Mouse (Mus musculus): ENCODE results near the gene Dusp7.

Dusp7 gene

GRCm38 (mm10) chr9:106386181-106386864 lies 17.9 kb downstream of the Dusp7 start:
- no peak for DNase-seq (ENCODE audit: low spot score in 2 of 2)

GRCm38 (mm10) chr9:106392828-106393527 lies 24.5 kb downstream of the Dusp7 start:
- no peak for DNase-seq (ENCODE audit: low spot score in 2 of 2)

GRCm38 (mm10) chr9:106393548-106393947 lies 25.1 kb downstream of the Dusp7 start:
- DNase-seq (ENCODE audit: low spot score in 2 of 2): no peak

GRCm38 (mm10) chr9:106394649-106395602 lies 26.5 kb downstream of the Dusp7 start:
- no peak for DNase-seq (ENCODE audit: low spot score in 2 of 2)

- DNase-seq (ENCODE audit: low spot score in 2 of 2): no peak
These were observed 29.3 kb downstream of the Dusp7 start for GRCm38 (mm10) chr9:106397733-106398132.

- no peak for DNase-seq (ENCODE audit: low spot score in 2 of 2)
These were observed 30.4 kb downstream of the Dusp7 start for GRCm38 (mm10) chr9:106398667-106399311.

GRCm38 (mm10) chr9:106399808-106400207 lies 31.4 kb downstream of the Dusp7 start:
- no peak for DNase-seq (ENCODE audit: low spot score in 2 of 2)

- DNase-seq (ENCODE audit: low spot score in 2 of 2): no peak
These were observed 33.7 kb downstream of the Dusp7 start for GRCm38 (mm10) chr9:106402149-106402548.

- no peak for DNase-seq (ENCODE audit: low spot score in 2 of 2)
These were observed 34.4 kb downstream of the Dusp7 start for GRCm38 (mm10) chr9:106402607-106403375.

GRCm38 (mm10) chr9:106405275-106405674 lies 36.8 kb downstream of the Dusp7 start:
- no peak for DNase-seq (ENCODE audit: low spot score in 2 of 2)

- DNase-seq (ENCODE audit: low spot score in 2 of 2): no peak
These were observed 38.1 kb downstream of the Dusp7 start for GRCm38 (mm10) chr9:106406443-106407078.

- DNase-seq (ENCODE audit: low spot score in 2 of 2): no peak
These were observed 40.7 kb downstream of the Dusp7 start for GRCm38 (mm10) chr9:106409096-106409495.

GRCm38 (mm10) chr9:106410086-106410650 lies 41.7 kb downstream of the Dusp7 start:
- DNase-seq (ENCODE audit: low spot score in 2 of 2): no peak

- no peak for DNase-seq (ENCODE audit: low spot score in 2 of 2)
These were observed 42.7 kb downstream of the Dusp7 start for GRCm38 (mm10) chr9:106411091-106411594.

- DNase-seq (ENCODE audit: low spot score in 2 of 2): no peak
These were observed 43.3 kb downstream of the Dusp7 start for GRCm38 (mm10) chr9:106411729-106412128.

GRCm38 (mm10) chr9:106412210-106412609 lies 43.8 kb downstream of the Dusp7 start:
- DNase-seq (ENCODE audit: low spot score in 2 of 2): no peak

GRCm38 (mm10) chr9:106413606-106414005 lies 45.2 kb downstream of the Dusp7 start:
- no peak for DNase-seq (ENCODE audit: low spot score in 2 of 2)

GRCm38 (mm10) chr9:106416826-106417225 lies 48.4 kb downstream of the Dusp7 start:
- no peak for DNase-seq (ENCODE audit: low spot score in 2 of 2)

- peak; percentile 38 to 40 for DNase-seq (ENCODE audit: low spot score in 2 of 2)
These were observed 49.6 kb downstream of the Dusp7 start for GRCm38 (mm10) chr9:106417841-106418625.

Data from urinary bladder, adult 18-20 months (tissue).